In genomic region chr3:122333493-122333892, GRCm38 (mm10) we compare ENCODE assay signal across 16 mouse cellular contexts. TPM values are rescaled to one million over a fixed set of nuclear protein-coding genes. Genes with fewer than 3 reads are reported as not detected.
A peak's percentile ranks its signal among the peaks of the same experiment; 100 is the strongest.
DNase-seq lines count a peak whose midpoint lies in the region; ATAC-seq and TF ChIP-seq lines count a peak whose summit lies in the region.
"Had no signal": no experiment of that assay in that cellular context is flagged by ENCODE, and none has a peak within 500 bp of the region (broad histone marks: within the 10 kb centered on the region; RNA-seq: fewer than 3 reads in every experiment).

No protein-coding gene starts in this region.

- no peak for ATAC-seq in hindbrain, embryonic 11.5 days (ENCODE audit: low FRiP score)
- no peak for ATAC-seq in hindbrain, postnatal 0 days
- ATAC-seq: activated CD4-positive, CD25-positive, alpha-beta regulatory T cell, adult 4 months; forebrain, postnatal 0 days; intestine, embryonic 16.5 days; midbrain, embryonic 16.5 days had no signal

- no peak for TF ChIP-seq CTCF in hindbrain, postnatal 0 days (IDR thresholded peaks at IDR 0.05; ENCODE audit: low read depth)

- H3K36me3 ChIP-seq in hindbrain, embryonic 11.5 days (ENCODE audit: control insufficient read depth, insufficient read depth, low read length) = no peaks in the 10 kb centered on the region
- H3K36me3 ChIP-seq in hindbrain, postnatal 0 days (ENCODE audit: insufficient read depth, low read length) = no peaks in the 10 kb centered on the region
- H3K36me3 ChIP-seq: G1E; neural tube, embryonic 15.5 days had no signal

- H3K27ac ChIP-seq in hindbrain, embryonic 11.5 days (ENCODE audit: low read depth, low read length) = no peak overlapping the region
- no peak overlapping the region for H3K27ac ChIP-seq in hindbrain, postnatal 0 days
- H3K27ac ChIP-seq: neural tube, embryonic 15.5 days had no signal

- no peak overlapping the region for H3K9ac ChIP-seq in hindbrain, embryonic 11.5 days (ENCODE audit: low read depth, low read length)
- no peak overlapping the region for H3K9ac ChIP-seq in hindbrain, postnatal 0 days (replicated peaks; ENCODE audit: low read length)
- H3K9ac ChIP-seq: forebrain, postnatal 0 days; neural tube, embryonic 15.5 days had no signal

- H3K27me3 ChIP-seq in hindbrain, embryonic 11.5 days (ENCODE audit: control insufficient read depth, insufficient read depth, low read length) = no peaks in the 10 kb centered on the region
- no peaks in the 10 kb centered on the region for H3K27me3 ChIP-seq in hindbrain, postnatal 0 days (ENCODE audit: insufficient read depth, low read length)
- H3K27me3 ChIP-seq: neural tube, embryonic 15.5 days had no signal

- H3K9me3 ChIP-seq in hindbrain, embryonic 11.5 days (ENCODE audit: control insufficient read depth, low read length) = no peaks in the 10 kb centered on the region
- no peaks in the 10 kb centered on the region for H3K9me3 ChIP-seq in hindbrain, postnatal 0 days (ENCODE audit: low read length)
- H3K9me3 ChIP-seq: G1E; neural tube, embryonic 15.5 days had no signal

- 18% methylated on average over 4 of the region's 4 CpGs for WGBS in hindbrain, embryonic 11.5 days
- 26% methylated on average over 4 of the region's 4 CpGs for WGBS in hindbrain, postnatal 0 days

- intact Hi-C loops in heart, postnatal 10 days (cut with DNase I) = no loop called here

- H3K4me2 ChIP-seq in hindbrain, embryonic 11.5 days (replicated peaks; ENCODE audit: low read depth, low read length) = no peak overlapping the region
- H3K4me2 ChIP-seq in hindbrain, postnatal 0 days (ENCODE audit: low read depth, low read length) = no peak overlapping the region
- H3K4me2 ChIP-seq: neural tube, embryonic 15.5 days had no signal

- no peak overlapping the region for H3K4me3 ChIP-seq in hindbrain, embryonic 11.5 days (ENCODE audit: low read depth, low read length)
- no peak overlapping the region for H3K4me3 ChIP-seq in hindbrain, postnatal 0 days (ENCODE audit: low read length)
- H3K4me3 ChIP-seq: neural tube, embryonic 15.5 days had no signal

- H3K4me1 ChIP-seq in hindbrain, embryonic 11.5 days (replicated peaks; ENCODE audit: control insufficient read depth, insufficient read depth, low read length) = no peaks in the 10 kb centered on the region
- no peaks in the 10 kb centered on the region for H3K4me1 ChIP-seq in hindbrain, postnatal 0 days (ENCODE audit: insufficient read depth, low read length)

- peak; percentile 41 for DNase-seq in adrenal gland, postnatal 10 days
- no peak for DNase-seq in adrenal gland, adult 8-10 months
- peak; percentile 9 for DNase-seq in hindbrain, embryonic 11.5 days (ENCODE audit: low spot score)
- DNase-seq in hindbrain, postnatal 0 days (ENCODE audit: low spot score) = no peak
- DNase-seq in brain, adult 2 months (ENCODE audit: low read depth, low spot score) = peak; percentile 29
- peak; percentile 38 to 48 for DNase-seq in heart, postnatal 10 days
- DNase-seq in layer of hippocampus, adult 8-10 months (ENCODE audit: low spot score in 2 of 2) = no peak
- no peak for DNase-seq in cerebellum, adult 18-20 months
- DNase-seq: forebrain, postnatal 0 days; layer of hippocampus, adult 9-11 months; thymus, postnatal 25 days had no signal

RNA-seq across cellular contexts. Expression of gene Bcar3, which starts 39.6 kb away (rescaled TPM):
- 10 to 100 TPM; 42.4 to 43.9 TPM for total RNA-seq in adrenal gland, postnatal 10 days (2021)
- 10 to 100 TPM; 64.1 to 91.3 (median 70.4) TPM for total RNA-seq in adrenal gland, adult 8-10 months (2022)
- polyA plus RNA-seq in hindbrain, embryonic 11.5 days (2014; fragmentation: Nextera tagmentation; extraction: Ambion mirVana) = 6.7 and 8.4 TPM in 2 replicates
- 23.8 and 29.4 TPM in 2 replicates for total RNA-seq in hindbrain, postnatal 0 days (2014; rRNA removed)
- polyA plus RNA-seq in hindbrain, postnatal 0 days (2015; fragmentation: Nextera tagmentation; extraction: Ambion mirVana) = 6.3 and 7.7 TPM in 2 replicates
- 10 to 100 TPM in 1 of 2 experiments, 1 to 10 TPM in 1; 9.3 to 10.0 TPM for total RNA-seq in heart, postnatal 10 days (2021)
- total RNA-seq in layer of hippocampus, adult 8-10 months (2022) = 10 to 100 TPM in 2 of 4 experiments, 1 to 10 TPM in 2; 8.3 to 11.7 (median 10.1) TPM
- polyA plus RNA-seq: G1E had no signal

RNA-seq across cellular contexts. Expression of gene Dnttip2, which starts 59.3 kb away (rescaled TPM):
- 10 to 100 TPM; 40.0 to 45.0 TPM for total RNA-seq in adrenal gland, postnatal 10 days (2021)
- total RNA-seq in adrenal gland, adult 8-10 months (2022) = 10 to 100 TPM; 36.0 to 43.2 (median 38.6) TPM
- 85.0 and 92.5 TPM in 2 replicates for polyA plus RNA-seq in hindbrain, embryonic 11.5 days (2014; fragmentation: Nextera tagmentation; extraction: Ambion mirVana)
- total RNA-seq in hindbrain, postnatal 0 days (2014; rRNA removed) = 8.5 and 9.9 TPM in 2 replicates
- polyA plus RNA-seq in hindbrain, postnatal 0 days (2015; fragmentation: Nextera tagmentation; extraction: Ambion mirVana) = 43.7 and 48.6 TPM in 2 replicates
- 10 to 100 TPM; 25.3 to 30.9 TPM for total RNA-seq in heart, postnatal 10 days (2021)
- 10 to 100 TPM; 29.5 to 32.2 (median 31.1) TPM for total RNA-seq in layer of hippocampus, adult 8-10 months (2022)

Comparison
In these comparisons a context has a peak if more than half of its experiments do, and no peak if none do; other contexts are left out.
1. DNase-seq: peak in adrenal gland, postnatal 10 days (single experiment), hindbrain, embryonic 11.5 days (single experiment), brain, adult 2 months (single experiment) and heart, postnatal 10 days (2 of 2); none in adrenal gland, adult 8-10 months (single experiment), hindbrain, postnatal 0 days (single experiment), layer of hippocampus, adult 8-10 months (0 of 2) and cerebellum, adult 18-20 months (0 of 2).